Mouse (Mus musculus) cortical plate, adult 2 months (tissue): ENCODE data around the gene Eif2s1.

Source experiments
- CTCF ChIP-seq: fragments of 200-500 bp; IDR thresholded peaks from 2 replicates; pipeline ENCODE4 v1.5.1; 2011; ENCODE audit warnings: mild to moderate bottlenecking, control low read depth, low read length; ENCODE audit not compliant: insufficient read depth; ENCODE audit errors: extremely low read depth
- POLR2A ChIP-seq: fragments of 200-500 bp; IDR thresholded peaks from 2 replicates; pipeline ENCODE4 v1.6.1; 2011; ENCODE audit warnings: mild to moderate bottlenecking, low read length, control low read depth; ENCODE audit not compliant: insufficient read depth; ENCODE audit errors: extremely low read depth

GRCm38 (mm10) chr12:78936494-78936893 is 74.9 kb downstream of the Eif2s1 start:
- no peak for TF ChIP-seq CTCF
- TF ChIP-seq POLR2A = no peak
